Mouse (Mus musculus) activated CD4-positive, CD25-positive, alpha-beta regulatory T cell, adult 4 months (primary cell): ENCODE measurements around the gene D10Wsu102e. TPM values are rescaled to one million over a fixed set of nuclear protein-coding genes. Genes with fewer than 3 reads are reported as not detected.

Experiments used
- ATAC-seq: one replicate; pipeline ENCODE4 v1.8.0; 2017
- polyA plus RNA-seq, 2 experiments: library from polyadenylated mRNA; unstranded; fragments of 100-300 nt; shearing (Covaris generic); gene quantifications; one replicate each; pipeline ENCODE4 v1.2.1; 2017

D10Wsu102e gene
- under 1 TPM; 0.92 to 0.98 TPM for polyA plus RNA-seq

- peak; percentile 94 for ATAC-seq
Observed at GRCm38 (mm10) chr10:83359956-83360355, at the start of gene D10Wsu102e. TSS of gene D10Wsu102e (plus strand) at chr10:83360221.

- ATAC-seq: no peak
Observed at GRCm38 (mm10) chr10:83310356-83310755, 49.7 kb upstream of the D10Wsu102e start.

GRCm38 (mm10) chr10:83313033-83313432 is 47.0 kb upstream of the D10Wsu102e start:
- ATAC-seq: no peak

GRCm38 (mm10) chr10:83320396-83320795 is 39.6 kb upstream of the D10Wsu102e start:
- ATAC-seq: no peak

GRCm38 (mm10) chr10:83320870-83321269 is 39.2 kb upstream of the D10Wsu102e start:
- ATAC-seq: no peak

- ATAC-seq: no peak
Observed at GRCm38 (mm10) chr10:83321528-83321927, 38.5 kb upstream of the D10Wsu102e start.

GRCm38 (mm10) chr10:83322551-83323100 is 37.4 kb upstream of the D10Wsu102e start:
- no peak for ATAC-seq

- no peak for ATAC-seq
Observed at GRCm38 (mm10) chr10:83324871-83325270, 35.1 kb upstream of the D10Wsu102e start.

- no peak for ATAC-seq
Observed at GRCm38 (mm10) chr10:83325903-83326302, 34.1 kb upstream of the D10Wsu102e start.

GRCm38 (mm10) chr10:83326648-83327285 is 33.3 kb upstream of the D10Wsu102e start:
- ATAC-seq: no peak

- no peak for ATAC-seq
Observed at GRCm38 (mm10) chr10:83328791-83329190, 31.2 kb upstream of the D10Wsu102e start.

- ATAC-seq: peak; percentile 90
Observed at GRCm38 (mm10) chr10:83330336-83330735, 29.7 kb upstream of the D10Wsu102e start.

- no peak for ATAC-seq
Observed at GRCm38 (mm10) chr10:83331811-83332210, 28.2 kb upstream of the D10Wsu102e start.

- ATAC-seq: no peak
Observed at GRCm38 (mm10) chr10:83332581-83332980, 27.4 kb upstream of the D10Wsu102e start.

- no peak for ATAC-seq
Observed at GRCm38 (mm10) chr10:83336336-83336735, 23.7 kb upstream of the D10Wsu102e start.

- ATAC-seq: peak; percentile 42
Observed at GRCm38 (mm10) chr10:83337159-83337951, 22.7 kb upstream of the D10Wsu102e start, which contains the start of gene Slc41a2. TSS of gene Slc41a2 (minus strand) at chr10:83337882.

- no peak for ATAC-seq
Observed at GRCm38 (mm10) chr10:83337971-83338598, 21.9 kb upstream of the D10Wsu102e start.

GRCm38 (mm10) chr10:83341226-83341625 is 18.8 kb upstream of the D10Wsu102e start:
- no peak for ATAC-seq

GRCm38 (mm10) chr10:83343171-83343570 is 16.9 kb upstream of the D10Wsu102e start:
- no peak for ATAC-seq

GRCm38 (mm10) chr10:83343828-83344685 is 16.0 kb upstream of the D10Wsu102e start:
- no peak for ATAC-seq

- ATAC-seq: no peak
Observed at GRCm38 (mm10) chr10:83345693-83346358, 14.2 kb upstream of the D10Wsu102e start.

GRCm38 (mm10) chr10:83346359-83346736 is 13.7 kb upstream of the D10Wsu102e start:
- ATAC-seq: no peak
